Mouse (Mus musculus) lung, embryonic 16.5 days (tissue): Measurements from ENCODE around the gene Svopl. TPM values are rescaled to one million over a fixed set of nuclear protein-coding genes. Genes with fewer than 3 reads are reported as not detected.
A peak's percentile ranks its signal among the peaks of the same experiment; 100 is the strongest.

Source experiments
- ATAC-seq: fragments of 200-750 bp; cut with Nextera tagmentation; 2 replicates; pipeline ENCODE4 v1.8.0; 2017; ENCODE audit warnings: low read depth, mild to moderate bottlenecking, moderate library complexity
- H3K27ac ChIP-seq: fragments of 300-500 bp; sonication (generic); 2 replicates; pipeline ENCODE4 v1.5.1; 2014; ENCODE audit warnings: mild to moderate bottlenecking, control low read depth, low read length
- H3K27me3 ChIP-seq: fragments of 300-500 bp; sonication (generic); 2 replicates; pipeline ENCODE4 v1.6.1; 2014; ENCODE audit warnings: low read depth, low read length, mixed read lengths; ENCODE audit not compliant: control insufficient read depth, insufficient read depth
- H3K36me3 ChIP-seq: fragments of 300-500 bp; sonication (generic); 2 replicates; pipeline ENCODE4 v1.6.1; 2014; ENCODE audit warnings: low read length; ENCODE audit not compliant: control insufficient read depth, insufficient read depth
- H3K4me1 ChIP-seq: fragments of 300-500 bp; sonication (generic); replicated peaks from 2 replicates; pipeline ENCODE4 v1.6.1; 2014; ENCODE audit warnings: low read length, mixed read lengths; ENCODE audit not compliant: control insufficient read depth, insufficient read depth
- H3K4me2 ChIP-seq: fragments of 300-500 bp; sonication (generic); 2 replicates; pipeline ENCODE4 v1.6.1; 2014; ENCODE audit warnings: low read depth, low read length, control low read depth
- H3K4me3 ChIP-seq: fragments of 300-500 bp; sonication (generic); 2 replicates; pipeline ENCODE4 v1.5.1; 2014; ENCODE audit warnings: mild to moderate bottlenecking, low read length, control low read depth
- H3K9ac ChIP-seq: fragments of 300-500 bp; sonication (generic); 2 replicates; pipeline ENCODE4 v1.6.1; 2014; ENCODE audit warnings: low read length, control low read depth
- H3K9me3 ChIP-seq: fragments of 300-500 bp; sonication (generic); 2 replicates; pipeline ENCODE4 v1.6.1; 2016; ENCODE audit warnings: low read length; ENCODE audit not compliant: control insufficient read depth
- WGBS: fragments of 180-500 bp; shearing (Covaris S2); extraction: QIAGEN DNeasy Blood & Tissue Kit; methylation state at CpG from one replicate; pipeline ENCODE4 v1.1.7; 2014; 5-methylcytosine and 5-hydroxymethylcytosine counted together
- polyA plus RNA-seq: library from polyadenylated mRNA; unstranded; fragments of >200 nt; fragmentation: Nextera tagmentation; extraction: Ambion mirVana; gene quantifications from 2 replicates; pipeline ENCODE4 v1.2.1, GENCODE M21; 2015

Gene Svopl
- polyA plus RNA-seq: 1.6 and 1.7 TPM in 2 replicates

GRCm38 (mm10) chr6:38046838-38047237 is at the start of gene Svopl:
Gene Svopl (minus strand): TSS chr6:38046996.
- ATAC-seq: no peak
- H3K4me1 ChIP-seq: peaks cover 4% of the 10 kb centered on the region; the same call in 1 of the 2 replicates
- no peak within 1 kb of the TSS for H3K4me3 ChIP-seq
- H3K9ac ChIP-seq: no peak within 1 kb of the TSS
- no peaks in the 10 kb centered on the region for H3K36me3 ChIP-seq
- H3K27ac ChIP-seq: no peak within 1 kb of the TSS
- 25% methylated on average over 6 of the region's 6 CpGs for WGBS
- no peaks in the 10 kb centered on the region; the same call in 1 of the 2 replicates for H3K9me3 ChIP-seq
- no peak within 1 kb of the TSS for H3K4me2 ChIP-seq
- no peaks in the 10 kb centered on the region for H3K27me3 ChIP-seq

GRCm38 (mm10) chr6:38094701-38095100 is 47.9 kb upstream of the Svopl start:
- Histone ChIP-seq H3K4me3 (no peak overlapping the region), H3K27me3 (no peaks in the 10 kb centered on the region), H3K4me2 (no peak overlapping the region), H3K9ac (no peak overlapping the region), H3K9me3 (no peaks in the 10 kb centered on the region; the same call in 1 of the 2 replicates), H3K36me3 (no peaks in the 10 kb centered on the region), H3K4me1 (no peaks in the 10 kb centered on the region), H3K27ac (no peak overlapping the region)
- ATAC-seq: no peak
- 79% methylated on average over 10 of the region's 10 CpGs for WGBS

- no peak overlapping the region for H3K4me3 ChIP-seq
- no peaks in the 10 kb centered on the region for H3K36me3 ChIP-seq
- no peak overlapping the region for H3K4me2 ChIP-seq
- no peaks in the 10 kb centered on the region; the same call in 1 of the 2 replicates for H3K9me3 ChIP-seq
- no peaks in the 10 kb centered on the region for H3K4me1 ChIP-seq
- H3K27ac ChIP-seq: no peak overlapping the region
- 89% methylated on average over 8 of the region's 8 CpGs for WGBS
- ATAC-seq: no peak
- no peaks in the 10 kb centered on the region for H3K27me3 ChIP-seq
- H3K9ac ChIP-seq: no peak overlapping the region
Measured at GRCm38 (mm10) chr6:38092539-38092938, 45.7 kb upstream of the Svopl start.

- H3K9ac ChIP-seq: no peak overlapping the region
- no peaks in the 10 kb centered on the region for H3K27me3 ChIP-seq
- WGBS: 69% methylated on average over 9 of the region's 9 CpGs
- H3K9me3 ChIP-seq: no peaks in the 10 kb centered on the region; the same call in 1 of the 2 replicates
- no peaks in the 10 kb centered on the region for H3K4me1 ChIP-seq
- H3K36me3 ChIP-seq: no peaks in the 10 kb centered on the region
- no peak overlapping the region for H3K4me3 ChIP-seq
- no peak overlapping the region for H3K27ac ChIP-seq
- ATAC-seq: no peak
- H3K4me2 ChIP-seq: no peak overlapping the region
Measured at GRCm38 (mm10) chr6:38087242-38088026, 40.6 kb upstream of the Svopl start.

GRCm38 (mm10) chr6:38083204-38083603 is 36.4 kb upstream of the Svopl start:
- H3K4me2 ChIP-seq: no peak overlapping the region
- ATAC-seq: no peak
- WGBS: 46% methylated on average over 4 of the region's 4 CpGs

GRCm38 (mm10) chr6:38081727-38082341 is 35.0 kb upstream of the Svopl start:
- Histone ChIP-seq H3K4me1 (peaks cover 9% of the 10 kb centered on the region), H3K27ac (peak overlapping the region; percentile 71), H3K9ac (no peak overlapping the region), H3K4me2 (no peak overlapping the region), H3K9me3 (no peaks in the 10 kb centered on the region), H3K27me3 (no peaks in the 10 kb centered on the region), H3K36me3 (no peaks in the 10 kb centered on the region), H3K4me3 (no peak overlapping the region)
- peak; percentile 84 for ATAC-seq
- 38% methylated on average over 11 of the region's 11 CpGs for WGBS

More at GRCm38 (mm10) chr6:38083204-38083603, 36.4 kb upstream of the Svopl start:
- H3K27me3 ChIP-seq: no peaks in the 10 kb centered on the region
- H3K4me1 ChIP-seq: peaks cover 9% of the 10 kb centered on the region
- no peaks in the 10 kb centered on the region for H3K36me3 ChIP-seq
- no peak overlapping the region for H3K27ac ChIP-seq
- H3K9me3 ChIP-seq: no peaks in the 10 kb centered on the region
- no peak overlapping the region for H3K4me3 ChIP-seq
- no peak overlapping the region for H3K9ac ChIP-seq

- H3K36me3 ChIP-seq: no peaks in the 10 kb centered on the region
- no peak overlapping the region for H3K4me3 ChIP-seq
- no peak overlapping the region for H3K27ac ChIP-seq
- H3K9me3 ChIP-seq: no peaks in the 10 kb centered on the region
- no peak for ATAC-seq
- H3K4me1 ChIP-seq: peaks cover 9% of the 10 kb centered on the region
- no peaks in the 10 kb centered on the region for H3K27me3 ChIP-seq
- H3K9ac ChIP-seq: no peak overlapping the region
- H3K4me2 ChIP-seq: no peak overlapping the region
- WGBS: 44% methylated on average over 4 of the region's 4 CpGs
Measured at GRCm38 (mm10) chr6:38080364-38080763, 33.6 kb upstream of the Svopl start.

GRCm38 (mm10) chr6:38073592-38073991 is 26.8 kb upstream of the Svopl start:
- 88% methylated on average over 3 of the region's 3 CpGs for WGBS
- H3K9me3 ChIP-seq: no peaks in the 10 kb centered on the region

GRCm38 (mm10) chr6:38072137-38072796 is 25.5 kb upstream of the Svopl start:
- Histone ChIP-seq H3K9me3 (no peaks in the 10 kb centered on the region), H3K4me2 (no peak overlapping the region), H3K4me1 (no peaks in the 10 kb centered on the region), H3K9ac (no peak overlapping the region), H3K27me3 (no peaks in the 10 kb centered on the region), H3K27ac (no peak overlapping the region), H3K4me3 (no peak overlapping the region), H3K36me3 (no peaks in the 10 kb centered on the region; the same call in none of the 2 replicates)
- no peak for ATAC-seq
- WGBS: 66% methylated on average over 5 of the region's 5 CpGs

More at GRCm38 (mm10) chr6:38073592-38073991, 26.8 kb upstream of the Svopl start:
- no peaks in the 10 kb centered on the region for H3K4me1 ChIP-seq
- no peak overlapping the region for H3K9ac ChIP-seq
- no peak overlapping the region for H3K4me2 ChIP-seq
- H3K27me3 ChIP-seq: no peaks in the 10 kb centered on the region
- H3K27ac ChIP-seq: no peak overlapping the region
- H3K4me3 ChIP-seq: no peak overlapping the region
- no peaks in the 10 kb centered on the region; the same call in none of the 2 replicates for H3K36me3 ChIP-seq
- ATAC-seq: no peak
